Comparison of ENCODE assay signal across 8 mouse cellular contexts in genomic region chrX:134308275-134308634, GRCm38 (mm10). TPM values are rescaled to one million over a fixed set of nuclear protein-coding genes. Genes with fewer than 3 reads are reported as not detected.
A peak's percentile ranks its signal among the peaks of the same experiment; 100 is the strongest.
DNase-seq lines count a peak whose midpoint lies in the region; ATAC-seq and TF ChIP-seq lines count a peak whose summit lies in the region.

No protein-coding gene starts in this region.

- H3K36me3 ChIP-seq in liver, adult 2 months (ENCODE audit: control insufficient read depth, insufficient read depth, low read length) = no peaks in the 10 kb centered on the region
- H3K36me3 ChIP-seq in intestine, embryonic 15.5 days = no peaks in the 10 kb centered on the region
- H3K36me3 ChIP-seq in neural tube, embryonic 12.5 days = no peaks in the 10 kb centered on the region

- H3K27ac ChIP-seq in liver, adult 2 months (replicated peaks; ENCODE audit: insufficient read depth, low read depth, low read length) = no peak overlapping the region
- H3K27ac ChIP-seq in cortical plate, adult 2 months (ENCODE audit: insufficient read depth, low read length) = no peak overlapping the region
- no peak overlapping the region for H3K27ac ChIP-seq in intestine, embryonic 15.5 days
- no peak overlapping the region for H3K27ac ChIP-seq in neural tube, embryonic 12.5 days

- H3K4me2 ChIP-seq in intestine, embryonic 15.5 days (replicated peaks) = peak overlapping the region; percentile 52
- H3K4me2 ChIP-seq in neural tube, embryonic 12.5 days (replicated peaks) = peak overlapping the region; percentile 59

- DNase-seq in liver, adult 2 months (ENCODE audit: extremely low read depth, low read depth, low spot score) = no peak
- DNase-seq in liver = no peak
- DNase-seq in layer of hippocampus, postnatal 36 days = no peak
- DNase-seq in kidney, postnatal 10 days = no peak
- no peak for DNase-seq in left cerebral cortex, adult 11 months (ENCODE audit: low spot score)

- H3K9me3 ChIP-seq in intestine, embryonic 15.5 days = no peaks in the 10 kb centered on the region
- H3K9me3 ChIP-seq in neural tube, embryonic 12.5 days = no peaks in the 10 kb centered on the region

- no peak for TF ChIP-seq CTCF in liver, adult 2 months (IDR thresholded peaks at IDR 0.05; ENCODE audit: low read depth, low read length)
- TF ChIP-seq CTCF in cortical plate, adult 2 months (IDR thresholded peaks at IDR 0.05; ENCODE audit: extremely low read depth, insufficient read depth, low read length) = no peak

- H3K4me1 ChIP-seq in liver, adult 2 months (ENCODE audit: control insufficient read depth, insufficient read depth, low read length) = peaks cover 3% of the 10 kb centered on the region; the same call in 1 of the 2 replicates
- no peaks in the 10 kb centered on the region for H3K4me1 ChIP-seq in cortical plate, adult 2 months (ENCODE audit: control insufficient read depth, insufficient read depth, low read length)
- no peaks in the 10 kb centered on the region for H3K4me1 ChIP-seq in intestine, embryonic 15.5 days (replicated peaks)
- no peaks in the 10 kb centered on the region for H3K4me1 ChIP-seq in neural tube, embryonic 12.5 days

- 2% methylated on average over 9 of the region's 9 CpGs for WGBS in liver, adult 2 months
- WGBS in intestine, embryonic 15.5 days = 26% methylated on average over 9 of the region's 9 CpGs
- WGBS in neural tube, embryonic 12.5 days = 22% methylated on average over 9 of the region's 9 CpGs

- no peak overlapping the region; the same call in 1 of the 2 replicates for H3K9ac ChIP-seq in liver, adult 2 months (ENCODE audit: low read depth, low read length)
- peak overlapping the region; percentile 36 for H3K9ac ChIP-seq in intestine, embryonic 15.5 days
- 0 out of 2 replicates have a peak overlapping the region, but pooled peaks have one; percentile 26 for H3K9ac ChIP-seq in neural tube, embryonic 12.5 days

- peak; percentile 92 for ATAC-seq in intestine, embryonic 15.5 days
- peak; percentile 82 for ATAC-seq in neural tube, embryonic 12.5 days (ENCODE audit: low FRiP score, low read depth)

- H3K4me3 ChIP-seq in liver, adult 2 months (ENCODE audit: insufficient read depth, low read depth, low read length) = peak overlapping the region; percentile 38
- peak overlapping the region; percentile 48 for H3K4me3 ChIP-seq in cortical plate, adult 2 months (ENCODE audit: insufficient read depth, low read length)
- peak overlapping the region; percentile 45 for H3K4me3 ChIP-seq in intestine, embryonic 15.5 days (replicated peaks)
- H3K4me3 ChIP-seq in neural tube, embryonic 12.5 days = peak overlapping the region; percentile 32

- TF ChIP-seq POLR2A in liver, adult 2 months (IDR thresholded peaks at IDR 0.05; ENCODE audit: extremely low read depth, insufficient read depth, low read length) = no peak
- no peak for TF ChIP-seq POLR2A in cortical plate, adult 2 months (IDR thresholded peaks at IDR 0.05; ENCODE audit: extremely low read depth, insufficient read depth, low read length)

- H3K79me2 ChIP-seq in liver, adult 2 months (ENCODE audit: control insufficient read depth, insufficient read depth, low read length) = no peaks in the 10 kb centered on the region

- H3K27me3 ChIP-seq in liver, adult 2 months (ENCODE audit: control insufficient read depth, insufficient read depth, low read length) = no peaks in the 10 kb centered on the region
- no peaks in the 10 kb centered on the region for H3K27me3 ChIP-seq in intestine, embryonic 15.5 days (replicated peaks)
- H3K27me3 ChIP-seq in neural tube, embryonic 12.5 days (replicated peaks) = no peaks in the 10 kb centered on the region

RNA-seq across cellular contexts. Expression of gene Cenpi, which starts 0.4 kb away (rescaled TPM):
- 0.18 and 0.47 TPM in 2 replicates for total RNA-seq in liver, adult 2 months (2014; rRNA removed)
- not detected in 2 replicates for polyA plus RNA-seq in liver, adult 2 months (2012; rRNA removed)
- polyA plus RNA-seq in cortical plate, adult 2 months (2012; rRNA removed) = 0.44 and 0.48 TPM in 2 replicates
- 24.5 and 26.6 TPM in 2 replicates for polyA plus RNA-seq in intestine, embryonic 15.5 days (2015; fragmentation: Nextera tagmentation; extraction: Ambion mirVana)
- polyA plus RNA-seq in neural tube, embryonic 12.5 days (2016; fragmentation: Nextera tagmentation; extraction: Ambion mirVana) = 15.7 and 19.2 TPM in 2 replicates
- total RNA-seq in layer of hippocampus, postnatal 36 days (2021) = 1 to 10 TPM in 1 of 2 experiments, under 1 TPM in 1; 0.45 to 1.1 TPM

RNA-seq across cellular contexts. Expression of gene Tmem35a, which starts 13.2 kb away (rescaled TPM):
- total RNA-seq in liver, adult 2 months (2014; rRNA removed) = 0.18 and 1.1 TPM in 2 replicates
- polyA plus RNA-seq in liver, adult 2 months (2012; rRNA removed) = 0.04 TPM in 2 replicates
- polyA plus RNA-seq in cortical plate, adult 2 months (2012; rRNA removed) = 40.7 and 43.7 TPM in 2 replicates
- polyA plus RNA-seq in intestine, embryonic 15.5 days (2015; fragmentation: Nextera tagmentation; extraction: Ambion mirVana) = 4.9 and 5.9 TPM in 2 replicates
- polyA plus RNA-seq in neural tube, embryonic 12.5 days (2016; fragmentation: Nextera tagmentation; extraction: Ambion mirVana) = 42.7 and 44.2 TPM in 2 replicates
- total RNA-seq in layer of hippocampus, postnatal 36 days (2021) = 10 to 100 TPM; 54.5 to 54.8 TPM

RNA-seq across cellular contexts. Expression of gene Trmt2b, which starts 31.5 kb away (rescaled TPM):
- total RNA-seq in liver, adult 2 months (2014; rRNA removed) = 25.2 and 27.3 TPM in 2 replicates
- polyA plus RNA-seq in liver, adult 2 months (2012; rRNA removed) = 9.2 and 10.0 TPM in 2 replicates
- 8.7 and 9.8 TPM in 2 replicates for polyA plus RNA-seq in cortical plate, adult 2 months (2012; rRNA removed)
- polyA plus RNA-seq in intestine, embryonic 15.5 days (2015; fragmentation: Nextera tagmentation; extraction: Ambion mirVana) = 21.4 and 22.4 TPM in 2 replicates
- polyA plus RNA-seq in neural tube, embryonic 12.5 days (2016; fragmentation: Nextera tagmentation; extraction: Ambion mirVana) = 5.0 and 6.1 TPM in 2 replicates
- 10 to 100 TPM in 1 of 2 experiments, 1 to 10 TPM in 1; 8.9 to 10.5 TPM for total RNA-seq in layer of hippocampus, postnatal 36 days (2021)

Comparison
In these comparisons a context has a peak if more than half of its experiments do, and no peak if none do; other contexts are left out.
1. RNA of gene Cenpi, which starts 0.4 kb away (polyA plus RNA-seq): 24.5 to 26.6 TPM in intestine, embryonic 15.5 days and 15.7 to 19.2 TPM in neural tube, embryonic 12.5 days; 0.44 to 0.48 TPM in cortical plate, adult 2 months and not detected in liver, adult 2 months; every median in the first group is over 10 times any median in the second.
2. Peak in every context shown above with its lines, with median percentiles within 50 percentile points of each other: H3K4me3 ChIP-seq.